Mouse (Mus musculus): ENCODE measurements around the gene Olfr1369-ps1.
"Not testable (repeated sequence)": the region's sequence is repeated elsewhere in the genome, so short reads cannot be mapped to it uniquely, and the experiment has no call there.

Gene Olfr1369-ps1

GRCm38 (mm10) chr13:21111183-21111582, at the start of gene Olfr1369-ps1:
Gene Olfr1369-ps1 (plus strand): TSS chr13:21111483.
- not testable (repeated sequence) for DNase-seq (ENCODE audit: low read depth, low spot score)

GRCm38 (mm10) chr13:21066021-21066420, 45.3 kb upstream of the Olfr1369-ps1 start:
- DNase-seq (ENCODE audit: low read depth, low spot score): no peak

DNA sequence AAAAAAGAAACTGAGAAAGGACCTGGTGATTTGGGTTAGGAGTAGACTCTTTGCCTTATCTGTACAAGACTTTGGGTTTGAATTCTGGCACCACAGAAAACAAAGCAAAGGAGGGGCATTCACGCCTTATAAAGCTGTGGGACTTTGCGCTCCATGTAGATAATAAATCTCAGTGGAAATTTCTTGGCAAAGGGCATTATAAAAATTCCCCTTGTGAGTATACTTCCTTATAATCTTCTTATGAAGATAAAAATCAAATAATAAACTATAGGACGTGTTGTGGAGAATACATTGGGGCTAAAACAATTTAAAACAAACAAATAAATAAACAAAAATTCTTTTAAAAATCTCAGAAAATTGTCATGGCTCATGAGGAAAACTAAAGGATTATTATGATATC, 36.4 kb upstream of the Olfr1369-ps1 start, which contains the start of gene Olfr1370:
TSS of gene Olfr1370 (minus strand) at position 101 of the 400 bp plus-strand sequence.
- no peak for DNase-seq (ENCODE audit: low read depth, low spot score)

- DNase-seq (ENCODE audit: low read depth, low spot score): no peak
These were observed 28.6 kb upstream of the Olfr1369-ps1 start for GRCm38 (mm10) chr13:21082686-21083085.

GRCm38 (mm10) chr13:21109759-21110158, 1.5 kb upstream of the Olfr1369-ps1 start:
- DNase-seq (ENCODE audit: low read depth, low spot score): no peak

GRCm38 (mm10) chr13:21110441-21110840, 842 bp upstream of the Olfr1369-ps1 start:
- no peak for DNase-seq (ENCODE audit: low read depth, low spot score)

- no peak for DNase-seq (ENCODE audit: low read depth, low spot score)
These were observed 2.8 kb downstream of the Olfr1369-ps1 start for GRCm38 (mm10) chr13:21114121-21114520.

DNA sequence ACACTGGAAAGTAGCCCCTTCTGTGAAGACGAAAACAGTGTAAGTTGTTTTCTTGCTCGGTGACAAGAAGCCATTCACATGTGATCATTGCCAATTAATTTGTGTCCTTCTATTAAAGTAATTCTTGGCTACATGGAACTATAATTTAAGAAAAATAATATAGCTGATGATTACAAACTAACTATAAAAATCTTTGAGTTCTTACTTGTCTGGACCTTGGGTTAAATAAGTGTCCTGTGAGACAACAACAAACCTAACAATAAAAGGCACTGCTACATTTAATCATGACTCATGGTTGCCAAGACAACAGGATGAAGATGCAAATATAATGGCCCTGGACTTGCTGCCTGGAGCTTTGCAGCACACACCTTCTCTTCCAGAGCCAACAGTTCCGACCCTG, 18.1 kb downstream of the Olfr1369-ps1 start, which contains the start of gene Olfr263:
TSS of gene Olfr263 (plus strand) at position 301 of the 400 bp plus-strand sequence.
- not testable (repeated sequence) for DNase-seq (ENCODE audit: low read depth, low spot score)

- DNase-seq (ENCODE audit: low read depth, low spot score): peak; percentile 49
These were observed 31.1 kb downstream of the Olfr1369-ps1 start for GRCm38 (mm10) chr13:21142421-21142820.

GRCm38 (mm10) chr13:21145767-21146166, 34.5 kb downstream of the Olfr1369-ps1 start, which contains the start of gene Olfr1368:
Gene Olfr1368 (minus strand): TSS chr13:21145867.
- DNase-seq (ENCODE audit: low read depth, low spot score): no peak

DNA sequence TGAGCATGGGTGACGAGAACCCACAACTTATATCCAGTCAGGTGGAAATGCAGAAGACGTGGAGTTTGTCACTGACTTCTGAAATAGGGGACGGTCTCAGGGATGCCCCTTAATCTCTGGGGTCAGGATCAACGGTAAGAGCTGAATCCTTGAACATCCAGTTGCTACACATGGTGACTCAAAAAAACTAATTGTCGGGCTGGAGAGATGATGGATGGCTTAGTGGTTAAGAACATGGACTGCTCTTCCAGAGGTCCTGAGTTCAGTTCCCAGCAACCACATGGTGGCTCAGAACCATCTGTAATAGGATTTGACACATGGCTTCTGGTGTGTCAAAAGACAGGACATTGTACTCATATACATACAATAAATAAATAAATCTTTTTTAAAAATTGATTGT, 44.6 kb downstream of the Olfr1369-ps1 start:
- no peak for DNase-seq (ENCODE audit: low read depth, low spot score)

DNA sequence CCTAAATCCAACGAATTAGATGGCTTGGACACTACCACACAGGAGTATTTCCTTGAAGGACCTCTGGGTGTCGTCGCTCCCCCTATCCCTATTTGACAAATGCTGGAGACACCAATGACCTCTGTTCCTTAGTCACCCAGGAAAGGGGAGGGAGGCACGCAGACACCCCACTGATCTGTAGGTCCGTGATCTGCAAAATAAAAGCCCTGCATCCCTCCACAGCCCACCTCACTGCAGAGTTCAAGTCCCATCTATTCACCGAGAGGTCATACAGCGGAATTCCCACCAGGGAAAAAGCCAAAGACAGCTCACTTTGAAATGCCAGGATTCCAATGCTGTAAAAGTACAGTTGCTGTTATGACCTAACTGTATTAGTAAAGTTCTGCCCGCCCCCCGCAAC, 46.8 kb downstream of the Olfr1369-ps1 start:
- DNase-seq (ENCODE audit: low read depth, low spot score): peak; percentile 62

DNA sequence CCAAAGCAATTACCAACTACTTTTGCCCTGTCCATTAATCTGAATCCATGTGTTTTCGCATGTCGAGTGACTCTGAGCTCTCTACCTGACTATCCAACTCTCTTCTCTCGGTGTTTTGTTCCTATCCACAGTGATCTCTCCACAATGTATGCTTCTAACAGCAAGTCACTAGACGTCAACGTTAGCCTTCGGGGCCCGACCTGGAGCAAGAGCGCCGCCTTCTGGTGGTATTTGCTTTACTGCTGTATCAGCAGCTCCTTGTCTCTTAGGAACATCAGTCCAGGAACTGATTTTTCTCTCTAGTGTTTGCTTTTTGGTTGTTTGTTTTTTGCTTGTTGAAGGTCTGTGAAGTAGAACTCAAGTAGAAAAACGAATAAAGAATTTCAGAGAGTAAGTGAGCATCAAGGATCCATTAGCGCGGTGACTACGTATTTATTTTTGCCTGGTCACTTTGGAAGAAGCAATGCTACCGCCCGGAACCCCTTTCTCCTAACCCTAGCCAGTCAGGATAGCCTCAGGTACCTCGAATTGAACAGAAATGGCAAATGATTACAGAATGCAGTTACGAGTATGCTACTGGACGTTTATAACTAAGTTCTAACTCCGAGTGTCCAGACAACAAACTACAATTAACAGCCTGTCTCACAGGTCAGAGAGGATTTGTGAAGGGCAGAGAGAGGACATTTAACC, 47.6 kb downstream of the Olfr1369-ps1 start:
- peak; percentile 95 for DNase-seq (ENCODE audit: low read depth, low spot score)

DNA sequence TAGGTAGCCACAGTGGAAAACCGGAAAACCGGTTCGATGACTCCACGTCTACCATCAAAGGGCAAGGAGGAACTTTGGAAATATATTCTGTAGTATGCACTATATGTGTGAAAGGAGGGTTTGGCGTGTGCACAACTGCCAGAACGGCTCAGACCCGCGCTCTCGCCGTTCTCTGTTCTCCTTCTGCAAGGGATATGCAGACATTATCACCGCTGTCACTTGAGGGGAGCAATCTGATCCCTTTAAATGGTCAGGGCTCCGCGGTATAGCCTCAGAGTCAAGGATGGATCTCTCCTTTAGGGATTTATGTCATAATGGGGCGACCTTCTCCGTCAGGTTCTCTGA, 48.2 kb downstream of the Olfr1369-ps1 start:
- no peak for DNase-seq (ENCODE audit: low read depth, low spot score)

- no peak for DNase-seq (ENCODE audit: low read depth, low spot score)
These were observed 48.8 kb downstream of the Olfr1369-ps1 start for GRCm38 (mm10) chr13:21160041-21160511.

GRCm38 (mm10) chr13:21160657-21161590, 49.6 kb downstream of the Olfr1369-ps1 start:
- peak; percentile 95 for DNase-seq (ENCODE audit: low read depth, low spot score)

DNA sequence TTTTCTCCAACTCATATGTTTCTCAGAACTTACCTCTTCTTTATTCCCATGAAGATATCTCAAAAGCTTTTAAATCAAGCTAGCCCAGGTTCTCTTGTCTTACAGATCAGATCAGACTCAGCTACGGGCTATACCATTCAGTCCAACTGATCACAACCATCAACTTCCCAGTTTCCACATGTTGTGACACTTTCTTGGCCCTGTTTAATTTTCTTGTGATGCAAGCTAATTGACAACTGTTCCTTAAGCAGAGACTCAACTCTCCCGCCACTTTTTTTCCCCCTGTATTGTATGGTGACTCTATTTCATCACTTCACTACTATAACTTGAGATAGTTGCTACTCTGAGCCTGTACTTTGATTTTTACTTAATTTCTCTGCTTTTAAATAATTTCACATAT, 50.3 kb downstream of the Olfr1369-ps1 start:
- DNase-seq (ENCODE audit: low read depth, low spot score): no peak

DNA sequence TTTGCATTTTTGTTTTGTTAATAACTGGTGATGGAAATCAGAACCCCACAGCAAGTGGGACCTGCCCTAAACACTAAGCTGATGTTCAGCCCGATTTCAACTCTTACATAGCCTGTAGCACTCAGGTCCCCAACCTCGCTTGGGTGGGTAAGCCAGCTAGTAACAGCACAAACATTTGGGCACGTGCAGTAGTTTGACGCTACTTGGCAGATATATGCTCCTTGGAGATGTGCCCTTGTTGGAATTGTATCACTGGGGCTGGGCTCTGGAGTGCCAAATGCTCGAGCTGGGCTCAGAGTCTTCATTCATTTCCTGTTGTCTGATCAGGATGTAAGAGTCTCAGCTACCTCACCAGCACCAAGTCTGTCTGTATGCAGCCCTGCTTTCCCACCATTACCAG, 51.3 kb downstream of the Olfr1369-ps1 start:
- no peak for DNase-seq (ENCODE audit: low read depth, low spot score)

DNA sequence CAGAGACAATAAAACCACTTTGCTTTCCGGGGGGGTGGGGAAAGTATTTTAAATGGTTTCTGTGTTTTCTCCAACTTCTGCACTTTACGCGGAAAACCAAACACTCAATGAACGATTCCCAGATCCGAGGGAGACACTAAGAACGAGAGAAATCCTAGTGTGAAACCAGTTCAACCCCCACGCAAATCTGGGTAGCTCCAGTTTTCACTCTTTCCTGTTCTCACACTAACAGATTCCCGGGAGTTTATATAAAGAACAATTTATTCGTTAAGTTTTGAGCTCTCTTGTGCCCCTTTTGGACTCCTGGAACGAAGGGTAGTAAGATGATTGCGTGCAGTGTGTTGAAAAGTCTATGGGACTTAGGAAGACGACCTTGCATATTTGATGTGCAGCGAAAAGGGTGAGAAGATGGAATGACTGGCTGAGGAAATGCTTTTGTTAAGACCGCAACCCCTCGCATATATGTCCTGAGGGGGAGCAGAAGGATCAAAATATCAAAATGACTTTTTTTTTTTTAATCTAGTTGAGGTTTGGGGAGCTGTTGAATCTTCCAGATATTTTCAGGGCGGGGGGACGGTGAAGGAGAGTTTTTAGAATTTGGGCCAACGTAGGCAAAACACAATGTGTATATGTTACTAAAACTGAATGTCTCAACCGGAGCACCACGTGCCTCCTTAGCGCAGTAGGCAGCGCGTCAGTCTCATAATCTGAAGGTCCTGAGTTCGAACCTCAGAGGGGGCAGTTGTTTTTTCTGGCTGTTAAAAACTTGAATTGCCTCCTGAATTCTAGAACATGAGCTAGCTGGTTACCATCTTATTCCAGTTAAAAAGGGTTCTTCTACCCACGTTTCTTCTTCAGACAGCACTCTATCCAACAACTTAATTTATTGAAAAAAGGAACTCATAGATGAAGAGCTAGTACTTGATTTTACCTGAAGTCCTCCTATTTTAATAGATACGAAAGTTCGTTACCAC, 55.9 kb downstream of the Olfr1369-ps1 start:
- peak; percentile 85 for DNase-seq (ENCODE audit: low read depth, low spot score)

DNA sequence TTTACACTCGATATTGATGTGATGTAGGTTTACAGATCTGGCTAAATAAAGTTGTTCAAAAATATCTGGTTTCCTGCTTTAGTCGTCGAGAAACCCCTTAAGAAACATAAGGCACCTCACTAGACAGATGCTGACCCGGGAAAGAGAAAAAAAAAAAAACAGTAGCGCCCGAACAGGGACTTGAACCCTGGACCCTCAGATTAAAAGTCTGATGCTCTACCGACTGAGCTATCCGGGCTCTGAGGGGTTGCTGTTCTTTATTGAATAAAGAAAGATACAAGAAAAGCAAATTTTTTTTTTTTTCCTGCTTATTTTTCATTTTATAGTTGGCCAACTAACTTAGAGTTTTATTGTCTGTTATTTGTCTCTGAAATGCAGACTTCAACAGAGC, 56.6 kb downstream of the Olfr1369-ps1 start:
- DNase-seq (ENCODE audit: low read depth, low spot score): peak; percentile 62

DNA sequence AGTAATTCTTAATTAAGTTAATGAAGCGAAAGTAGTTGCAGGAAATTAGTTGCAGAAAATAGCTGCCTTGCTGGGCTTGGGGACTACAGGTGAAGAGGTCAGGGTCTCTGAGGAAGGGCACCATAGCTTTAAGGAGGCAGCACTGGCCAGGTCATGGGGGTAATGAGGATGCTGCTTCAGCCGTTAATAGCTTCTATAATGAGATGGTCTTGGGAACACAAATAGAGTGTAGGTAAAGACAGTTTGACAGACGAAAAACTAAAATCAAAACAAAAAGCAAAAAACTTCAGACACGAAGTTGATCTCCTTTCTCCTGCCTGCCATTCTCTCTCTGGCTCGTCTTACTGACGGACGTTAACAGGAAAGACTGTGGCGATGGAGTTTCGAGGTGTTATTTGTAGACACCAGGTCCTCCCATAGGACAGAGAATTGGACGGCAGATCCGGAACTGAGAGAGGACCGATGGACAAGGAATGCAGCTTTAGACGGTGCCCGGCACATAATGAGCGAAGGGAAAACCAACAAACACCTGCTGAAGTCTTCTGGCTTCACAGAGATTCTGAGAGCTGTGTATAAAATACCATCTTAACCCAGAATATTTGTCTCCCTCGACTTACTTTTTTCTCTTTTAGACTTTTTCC, 57.2 kb downstream of the Olfr1369-ps1 start:
- peak; percentile 53 for DNase-seq (ENCODE audit: low read depth, low spot score)
